Mouse (Mus musculus): Measurements from ENCODE around the gene Rap1gds1.

The Rap1gds1 gene

DNA sequence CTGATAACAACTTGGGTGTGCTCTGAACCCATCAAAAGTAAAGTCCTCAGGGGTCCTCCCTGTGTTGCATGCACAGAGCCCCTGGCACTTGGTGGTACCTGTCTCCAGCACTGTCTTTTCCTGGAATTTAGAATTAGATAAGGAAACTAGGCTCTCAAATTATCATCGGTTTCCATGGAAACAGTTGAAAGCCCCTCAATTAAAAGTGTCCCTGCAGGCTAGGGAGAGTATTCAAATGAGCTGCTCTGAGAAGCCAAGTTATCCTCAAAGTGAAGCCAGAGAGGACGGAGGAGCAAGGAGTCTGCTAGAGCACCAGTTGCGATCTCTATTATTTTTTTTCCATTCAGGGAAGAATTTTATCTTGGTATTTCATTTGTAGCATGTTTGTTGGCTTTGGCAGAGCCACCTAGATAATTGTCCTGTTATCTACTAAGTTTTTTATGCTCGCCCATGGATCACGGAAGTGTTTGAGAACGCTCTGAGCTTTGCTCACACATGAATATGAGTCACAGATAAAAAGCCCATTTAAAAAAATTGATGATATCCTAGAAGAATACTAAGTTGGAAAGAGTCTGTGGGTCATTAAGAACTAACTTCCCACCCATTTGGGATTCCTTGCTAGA lies 193.2 kb downstream of the Rap1gds1 start:
- no peak for DNase-seq (ENCODE audit: extremely low read depth, low read depth, low spot score)

DNA sequence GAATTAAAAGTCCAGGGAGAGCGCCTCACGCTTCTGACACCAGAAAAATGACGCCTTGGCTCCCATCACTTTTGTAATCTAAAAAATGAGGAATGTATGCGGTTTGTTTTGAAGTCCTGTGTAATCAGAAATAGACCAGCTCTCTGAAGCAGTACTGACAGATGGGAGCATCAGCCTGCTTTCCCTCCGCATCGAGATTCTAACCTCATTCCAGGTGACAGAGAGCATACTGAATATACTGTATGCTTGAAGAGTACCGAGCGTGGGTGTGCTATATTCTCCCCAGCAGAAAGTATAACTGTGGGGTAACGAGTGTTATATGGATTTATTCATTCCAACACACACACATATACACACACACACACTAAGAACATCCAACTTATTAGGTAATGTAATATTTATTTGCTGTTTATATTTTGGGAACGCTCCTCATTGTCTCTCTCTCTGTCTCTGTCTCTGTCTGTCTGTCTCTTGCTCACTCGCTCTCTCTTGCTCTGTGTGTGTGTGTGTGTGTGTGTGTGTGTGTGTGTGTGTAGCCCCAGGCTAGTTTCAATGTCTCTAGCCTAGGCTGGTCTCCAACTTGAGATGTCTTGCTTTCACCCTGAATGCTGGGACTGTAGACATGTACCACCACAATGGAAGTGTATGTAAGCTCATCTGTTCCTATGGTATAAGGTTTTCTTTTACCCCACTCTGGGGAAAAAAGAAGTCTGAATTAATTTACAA lies 193.8 kb downstream of the Rap1gds1 start:
- DNase-seq (ENCODE audit: extremely low read depth, low read depth, low spot score) = no peak

DNA sequence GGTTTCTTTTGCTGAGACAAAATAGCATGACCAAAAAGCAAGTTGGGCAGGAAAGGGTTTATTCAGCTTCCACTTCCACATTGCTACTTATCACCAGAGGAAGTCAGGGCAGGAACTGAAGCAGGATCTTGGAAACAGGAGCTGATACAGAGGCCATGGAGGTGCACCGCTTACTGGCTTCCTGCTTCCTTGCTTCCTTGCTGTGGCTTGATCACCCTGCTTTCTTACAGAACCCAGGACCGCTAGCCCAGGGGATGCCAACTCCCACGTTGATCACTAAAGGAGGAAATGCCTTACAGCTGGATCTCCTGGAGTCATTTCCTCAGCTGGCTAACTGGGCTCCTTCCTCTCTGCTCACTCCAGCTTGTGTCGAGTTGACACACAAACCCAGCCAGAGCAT lies 197.3 kb downstream of the Rap1gds1 start:
- DNase-seq (ENCODE audit: extremely low read depth, low read depth, low spot score) = no peak

DNA sequence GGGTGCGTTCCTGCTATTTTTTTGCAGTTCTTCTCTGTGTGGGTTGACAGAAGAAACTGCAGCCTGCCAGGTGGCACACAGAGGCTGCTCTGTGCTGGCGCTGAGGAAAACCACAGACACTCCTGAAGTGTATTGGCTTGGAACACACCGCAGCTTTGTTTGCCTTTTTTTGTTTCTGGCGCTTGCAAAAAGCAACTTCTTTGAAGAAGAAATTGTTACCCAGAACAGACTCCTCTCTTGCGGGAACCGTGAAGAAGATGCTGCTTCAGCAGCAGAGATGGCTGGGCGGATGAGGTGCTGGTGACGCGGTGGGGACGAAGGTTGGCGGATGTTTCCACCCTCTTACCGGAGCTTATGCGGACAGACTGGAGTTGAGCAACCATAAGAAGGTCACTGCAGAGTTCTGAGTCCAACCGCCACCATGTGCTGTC lies 198.1 kb downstream of the Rap1gds1 start:
- no peak for DNase-seq (ENCODE audit: extremely low read depth, low read depth, low spot score)

DNA sequence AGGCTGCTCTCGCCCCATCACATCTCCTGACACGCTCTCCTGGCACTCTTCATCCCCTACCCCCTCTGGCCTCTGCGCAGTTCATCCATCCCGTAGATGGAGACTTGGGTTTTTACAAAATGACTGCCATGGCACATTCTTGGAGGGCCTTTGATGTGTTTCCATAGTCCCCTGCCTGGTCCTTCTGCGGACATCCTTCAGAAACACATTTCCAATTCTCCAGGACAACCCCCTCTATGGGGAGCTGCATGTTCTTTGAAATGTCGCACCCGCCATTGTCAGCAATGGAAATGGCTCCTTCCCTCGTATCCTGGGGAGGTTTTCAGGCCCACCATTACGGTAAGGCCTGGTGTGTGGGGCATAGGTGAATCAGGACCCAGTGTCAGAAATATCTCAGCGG lies 198.6 kb downstream of the Rap1gds1 start:
- no peak for DNase-seq (ENCODE audit: extremely low read depth, low read depth, low spot score)

DNA sequence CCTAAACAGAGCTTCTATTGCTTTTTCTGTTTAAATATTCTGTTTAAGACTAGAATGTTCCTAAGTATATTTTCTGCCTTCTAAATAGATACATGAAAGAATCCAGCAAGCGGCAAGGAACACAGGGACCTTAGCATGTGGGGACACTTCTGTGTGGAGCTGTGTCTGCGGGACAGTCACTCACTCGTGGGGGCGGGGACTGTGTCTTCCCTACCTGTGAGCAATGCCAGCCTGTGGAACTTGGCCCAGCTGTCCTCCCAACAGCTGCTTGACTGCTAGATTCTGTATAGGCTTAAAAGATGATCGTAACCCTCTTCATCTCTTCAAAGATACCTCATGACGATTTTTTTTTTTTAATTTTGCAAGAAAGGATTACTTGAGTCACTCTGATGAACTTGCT lies 199.1 kb downstream of the Rap1gds1 start:
- no peak for DNase-seq (ENCODE audit: extremely low read depth, low read depth, low spot score)

All from fat pad, adult 2 months (tissue).